Mouse (Mus musculus): ENCODE measurements around the gene Prkg2. TPM values are rescaled to one million over a fixed set of nuclear protein-coding genes. Genes with fewer than 3 reads are reported as not detected.

The Prkg2 gene
- polyA plus RNA-seq, 1 experiment from 2014 or later, result 87.8 TPM

GRCm38 (mm10) chr5:98890544-98891050, 146.6 kb downstream of the Prkg2 start:
- no peak for ATAC-seq
- Histone ChIP-seq H3K27ac (ENCODE audit: low read depth, low read length) (no peak overlapping the region), H3K4me3 (ENCODE audit: low read depth, low read length) (no peak overlapping the region), H3K36me3 (ENCODE audit: control insufficient read depth, insufficient read depth) (no peaks in the 10 kb centered on the region), H3K4me2 (replicated peaks; ENCODE audit: low read depth) (no peak overlapping the region), H3K4me1 (replicated peaks; ENCODE audit: control insufficient read depth, insufficient read depth, low read length) (no peaks in the 10 kb centered on the region), H3K9ac (ENCODE audit: low read depth, low read length) (no peak overlapping the region), H3K9me3 (ENCODE audit: control insufficient read depth) (no peaks in the 10 kb centered on the region), H3K27me3 (replicated peaks; ENCODE audit: control insufficient read depth, insufficient read depth, low read length) (no peaks in the 10 kb centered on the region)
- no peak for TF ChIP-seq CTCF (IDR thresholded peaks at IDR 0.05; ENCODE audit: low read depth)
- WGBS, result 61% methylated on average over 2 of the region's 2 CpGs

- ATAC-seq, result no peak
These were observed 155.1 kb downstream of the Prkg2 start for GRCm38 (mm10) chr5:98882096-98882495.

More at GRCm38 (mm10) chr5:98882096-98882495, 155.1 kb downstream of the Prkg2 start:
- H3K9ac ChIP-seq (ENCODE audit: low read depth, low read length), result no peak overlapping the region
- H3K36me3 ChIP-seq (ENCODE audit: control insufficient read depth, insufficient read depth), result no peaks in the 10 kb centered on the region
- H3K4me2 ChIP-seq (replicated peaks; ENCODE audit: low read depth), result no peak overlapping the region
- H3K4me1 ChIP-seq (replicated peaks; ENCODE audit: control insufficient read depth, insufficient read depth, low read length), result no peaks in the 10 kb centered on the region
- no peaks in the 10 kb centered on the region for H3K27me3 ChIP-seq (replicated peaks; ENCODE audit: control insufficient read depth, insufficient read depth, low read length)
- no peaks in the 10 kb centered on the region for H3K9me3 ChIP-seq (ENCODE audit: control insufficient read depth)
- TF ChIP-seq CTCF (IDR thresholded peaks at IDR 0.05; ENCODE audit: low read depth), result no peak
- no peak overlapping the region for H3K4me3 ChIP-seq (ENCODE audit: low read depth, low read length)
- 40% methylated on average over 3 of the region's 3 CpGs for WGBS
- H3K27ac ChIP-seq (ENCODE audit: low read depth, low read length), result no peak overlapping the region

Other genes with a start within 250 kb of the Prkg2 start
- 3.2 and 3.6 TPM in 2 replicates for gene Bmp3, start 182.9 kb downstream of the Prkg2 start, polyA plus RNA-seq (2015; fragmentation: Nextera tagmentation; extraction: Ambion mirVana)